Mouse (Mus musculus): Measurements from ENCODE around the gene Nfatc2. TPM values are rescaled to one million over a fixed set of nuclear protein-coding genes. Genes with fewer than 3 reads are reported as not detected.

Gene Nfatc2
- polyA plus RNA-seq, 1 experiment, result 0.07 TPM

DNA sequence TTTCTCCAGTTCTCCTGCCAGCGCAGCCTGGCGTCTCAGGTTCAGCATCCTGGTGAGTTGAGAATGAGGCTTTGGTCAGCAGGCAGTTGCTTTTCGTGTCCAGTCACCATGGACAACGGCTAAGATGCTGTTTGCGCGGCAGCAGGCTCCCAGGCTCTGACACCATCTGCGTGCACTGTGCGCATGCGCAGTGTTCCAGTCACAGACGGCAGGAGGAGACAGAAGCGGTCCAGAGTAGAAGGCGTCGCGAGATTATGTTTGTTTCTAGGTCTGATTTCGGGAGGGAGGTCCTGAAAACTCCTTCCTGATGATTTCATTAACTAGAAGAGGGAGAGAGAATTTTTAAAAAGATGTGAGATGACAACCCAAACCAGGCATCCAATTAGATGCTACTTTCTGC is 121.5 kb downstream of the Nfatc2 start:
- H3K79me3 ChIP-seq (ENCODE audit: low read depth), result no peaks in the 10 kb centered on the region
- no peaks in the 10 kb centered on the region for H3K36me3 ChIP-seq (ENCODE audit: control insufficient read depth, insufficient read depth)
- H3ac ChIP-seq (ENCODE audit: control insufficient read depth, insufficient read length, low read depth), result no peak overlapping the region
- no peaks in the 10 kb centered on the region for H3K27me3 ChIP-seq (ENCODE audit: control insufficient read depth, insufficient read depth, insufficient read length)
- no peak for TF ChIP-seq MAX (IDR thresholded peaks at IDR 0.05)
- no peak for TF ChIP-seq FOSL1 (IDR thresholded peaks at IDR 0.05; ENCODE audit: insufficient read depth, low read length, poor library complexity, severe bottlenecking)
- TF ChIP-seq CEBPB (IDR thresholded peaks at IDR 0.05; ENCODE audit: low read depth), result no peak
- no peak for TF ChIP-seq MYOD1 (IDR thresholded peaks at IDR 0.05; ENCODE audit: control insufficient read depth, insufficient read length, low read depth)
- no peak for TF ChIP-seq USF1 (IDR thresholded peaks at IDR 0.05; ENCODE audit: low read depth)
- no peak for TF ChIP-seq MYOG (IDR thresholded peaks at IDR 0.05; ENCODE audit: control insufficient read depth, extremely low read depth, insufficient read length)
- TF ChIP-seq CTCF (IDR thresholded peaks at IDR 0.05; ENCODE audit: control insufficient read depth, insufficient read depth, insufficient read length), result no peak
- no peaks in the 10 kb centered on the region for H3K79me2 ChIP-seq (ENCODE audit: control insufficient read depth, insufficient read depth)
- H3K4me3 ChIP-seq (ENCODE audit: insufficient read depth, poor library complexity, severe bottlenecking), result no peak overlapping the region

DNA sequence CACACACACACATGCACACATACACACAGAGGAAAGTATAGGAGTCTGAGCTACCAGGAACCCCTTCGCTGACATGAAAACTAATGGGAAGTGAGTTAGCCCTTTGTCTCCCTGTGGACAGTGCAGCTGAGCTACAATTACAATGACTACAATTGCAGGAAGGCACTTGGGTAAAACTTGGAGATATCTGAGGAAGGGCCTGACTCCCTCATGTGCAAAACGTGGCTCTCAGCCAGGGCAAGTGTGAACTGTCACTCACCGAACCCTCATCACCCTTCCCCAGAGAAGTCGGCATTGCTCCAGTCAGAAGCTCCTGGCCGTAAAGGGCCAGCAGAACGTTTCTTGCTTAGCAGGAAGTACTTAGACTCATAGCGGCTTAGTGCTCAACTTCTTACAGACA is 123.0 kb downstream of the Nfatc2 start:
- Histone ChIP-seq H3K79me3 (ENCODE audit: low read depth) (no peaks in the 10 kb centered on the region), H3K79me2 (ENCODE audit: control insufficient read depth, insufficient read depth) (no peaks in the 10 kb centered on the region), H3K27me3 (ENCODE audit: control insufficient read depth, insufficient read depth, insufficient read length) (no peaks in the 10 kb centered on the region)

DNA sequence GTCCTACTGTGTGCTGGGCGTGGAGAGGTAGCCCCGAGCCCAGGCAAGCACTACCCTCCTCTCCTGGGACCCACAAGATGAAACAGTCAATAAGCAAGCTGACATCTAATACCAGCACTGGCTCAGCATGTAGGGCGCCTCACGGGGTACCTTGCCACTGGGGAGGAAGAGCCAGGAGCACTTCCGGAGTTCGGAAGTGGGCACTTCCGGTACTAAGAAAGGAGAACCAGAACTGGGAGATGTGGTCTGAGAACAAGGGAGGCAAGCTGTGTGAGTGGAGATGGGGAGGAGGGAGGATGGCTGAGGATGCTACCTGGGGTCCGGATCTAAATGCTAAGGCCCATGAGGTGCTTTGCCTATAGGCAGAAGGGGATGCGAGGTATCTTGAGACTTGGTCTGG is 128.0 kb downstream of the Nfatc2 start:
- Histone ChIP-seq H3K27me3 (ENCODE audit: control insufficient read depth, insufficient read depth, insufficient read length) (no peaks in the 10 kb centered on the region), H3K4me3 (ENCODE audit: insufficient read depth, poor library complexity, severe bottlenecking) (no peak overlapping the region), H3ac (ENCODE audit: control insufficient read depth, insufficient read length, low read depth) (no peak overlapping the region), H3K79me3 (ENCODE audit: low read depth) (no peaks in the 10 kb centered on the region), H3K79me2 (ENCODE audit: control insufficient read depth, insufficient read depth) (no peaks in the 10 kb centered on the region), H3K36me3 (ENCODE audit: control insufficient read depth, insufficient read depth) (no peaks in the 10 kb centered on the region)
- TF ChIP-seq MYOD1 (IDR thresholded peaks at IDR 0.05; ENCODE audit: control insufficient read depth, insufficient read length, low read depth) (no peak), FOSL1 (IDR thresholded peaks at IDR 0.05; ENCODE audit: insufficient read depth, low read length, poor library complexity, severe bottlenecking) (no peak), CEBPB (IDR thresholded peaks at IDR 0.05; ENCODE audit: low read depth) (no peak), MYOG (IDR thresholded peaks at IDR 0.05; ENCODE audit: control insufficient read depth, extremely low read depth, insufficient read length) (no peak), USF1 (IDR thresholded peaks at IDR 0.05; ENCODE audit: low read depth) (no peak), CTCF (IDR thresholded peaks at IDR 0.05; ENCODE audit: control insufficient read depth, insufficient read depth, insufficient read length) (no peak), MAX (IDR thresholded peaks at IDR 0.05) (no peak)

More for the DNA sequence above, 123.0 kb downstream of the Nfatc2 start:
- H3K4me3 ChIP-seq (ENCODE audit: insufficient read depth, poor library complexity, severe bottlenecking), result no peak overlapping the region
- no peak for TF ChIP-seq USF1 (IDR thresholded peaks at IDR 0.05; ENCODE audit: low read depth)
- TF ChIP-seq CTCF (IDR thresholded peaks at IDR 0.05; ENCODE audit: control insufficient read depth, insufficient read depth, insufficient read length), result no peak
- TF ChIP-seq CEBPB (IDR thresholded peaks at IDR 0.05; ENCODE audit: low read depth), result no peak
- no peak for TF ChIP-seq MYOD1 (IDR thresholded peaks at IDR 0.05; ENCODE audit: control insufficient read depth, insufficient read length, low read depth)
- no peak for TF ChIP-seq FOSL1 (IDR thresholded peaks at IDR 0.05; ENCODE audit: insufficient read depth, low read length, poor library complexity, severe bottlenecking)
- no peak for TF ChIP-seq MYOG (IDR thresholded peaks at IDR 0.05; ENCODE audit: control insufficient read depth, extremely low read depth, insufficient read length)
- H3K36me3 ChIP-seq (ENCODE audit: control insufficient read depth, insufficient read depth), result no peaks in the 10 kb centered on the region
- H3ac ChIP-seq (ENCODE audit: control insufficient read depth, insufficient read length, low read depth), result no peak overlapping the region

DNA sequence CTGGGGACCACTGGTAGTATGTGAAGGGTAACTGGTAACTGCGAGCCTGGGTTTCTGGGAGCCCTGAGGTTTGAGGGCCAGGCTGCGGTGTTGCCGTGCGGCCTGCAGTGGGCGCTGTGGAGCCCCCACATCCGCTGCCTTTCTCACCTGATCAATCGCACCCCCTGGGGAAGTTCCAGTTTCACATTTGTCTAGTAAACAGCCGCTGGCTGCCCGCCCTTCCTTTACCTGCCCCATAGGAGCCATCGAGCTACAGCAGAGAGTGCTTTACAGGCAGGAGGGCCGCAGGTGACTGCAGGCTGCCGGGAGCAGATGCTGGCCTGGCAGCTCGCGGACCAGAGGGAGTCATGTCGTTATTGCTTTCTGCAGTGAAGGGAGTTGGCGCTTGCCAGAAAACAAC is 128.6 kb downstream of the Nfatc2 start:
- no peaks in the 10 kb centered on the region for H3K79me3 ChIP-seq (ENCODE audit: low read depth)
- no peaks in the 10 kb centered on the region for H3K79me2 ChIP-seq (ENCODE audit: control insufficient read depth, insufficient read depth)
- TF ChIP-seq CTCF (IDR thresholded peaks at IDR 0.05; ENCODE audit: control insufficient read depth, insufficient read depth, insufficient read length) (peak; percentile 87), USF1 (IDR thresholded peaks at IDR 0.05; ENCODE audit: low read depth) (no peak)
- no peaks in the 10 kb centered on the region for H3K36me3 ChIP-seq (ENCODE audit: control insufficient read depth, insufficient read depth)
- H3K27me3 ChIP-seq (ENCODE audit: control insufficient read depth, insufficient read depth, insufficient read length), result no peaks in the 10 kb centered on the region
- H3ac ChIP-seq (ENCODE audit: control insufficient read depth, insufficient read length, low read depth), result no peak overlapping the region
- H3K4me3 ChIP-seq (ENCODE audit: insufficient read depth, poor library complexity, severe bottlenecking), result no peak overlapping the region

DNA sequence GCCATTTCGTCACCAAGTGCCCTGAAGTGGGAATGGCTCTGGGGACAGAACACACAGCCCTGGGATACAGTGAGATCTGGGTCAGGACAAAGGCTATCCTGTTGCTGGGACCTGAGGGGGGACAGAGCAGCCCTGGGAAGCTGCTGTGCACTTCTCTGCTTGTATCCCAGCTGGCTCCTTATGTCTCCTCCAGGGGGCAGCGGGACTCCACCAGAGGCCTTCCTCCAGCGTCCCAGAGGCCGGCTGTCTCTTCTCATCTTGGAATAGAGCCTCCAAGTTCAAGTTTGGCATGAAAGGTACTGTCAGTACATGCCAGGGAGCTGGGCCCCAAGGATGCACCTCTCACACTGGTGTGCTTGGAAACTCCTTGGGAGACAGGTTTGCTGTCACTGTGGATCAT is 132.4 kb downstream of the Nfatc2 start:
- H3ac ChIP-seq (ENCODE audit: control insufficient read depth, insufficient read length, low read depth), result no peak overlapping the region
- no peaks in the 10 kb centered on the region for H3K79me3 ChIP-seq (ENCODE audit: low read depth)
- TF ChIP-seq MAX (IDR thresholded peaks at IDR 0.05) (no peak), FOSL1 (IDR thresholded peaks at IDR 0.05; ENCODE audit: insufficient read depth, low read length, poor library complexity, severe bottlenecking) (no peak), USF1 (IDR thresholded peaks at IDR 0.05; ENCODE audit: low read depth) (no peak), MYOG (IDR thresholded peaks at IDR 0.05; ENCODE audit: control insufficient read depth, extremely low read depth, insufficient read length) (no peak), CEBPB (IDR thresholded peaks at IDR 0.05; ENCODE audit: low read depth) (no peak), CTCF (IDR thresholded peaks at IDR 0.05; ENCODE audit: control insufficient read depth, insufficient read depth, insufficient read length) (no peak), MYOD1 (IDR thresholded peaks at IDR 0.05; ENCODE audit: control insufficient read depth, insufficient read length, low read depth) (no peak)
- H3K4me3 ChIP-seq (ENCODE audit: insufficient read depth, poor library complexity, severe bottlenecking), result no peak overlapping the region
- no peaks in the 10 kb centered on the region for H3K27me3 ChIP-seq (ENCODE audit: control insufficient read depth, insufficient read depth, insufficient read length)
- H3K79me2 ChIP-seq (ENCODE audit: control insufficient read depth, insufficient read depth), result no peaks in the 10 kb centered on the region
- H3K36me3 ChIP-seq (ENCODE audit: control insufficient read depth, insufficient read depth), result no peaks in the 10 kb centered on the region

DNA sequence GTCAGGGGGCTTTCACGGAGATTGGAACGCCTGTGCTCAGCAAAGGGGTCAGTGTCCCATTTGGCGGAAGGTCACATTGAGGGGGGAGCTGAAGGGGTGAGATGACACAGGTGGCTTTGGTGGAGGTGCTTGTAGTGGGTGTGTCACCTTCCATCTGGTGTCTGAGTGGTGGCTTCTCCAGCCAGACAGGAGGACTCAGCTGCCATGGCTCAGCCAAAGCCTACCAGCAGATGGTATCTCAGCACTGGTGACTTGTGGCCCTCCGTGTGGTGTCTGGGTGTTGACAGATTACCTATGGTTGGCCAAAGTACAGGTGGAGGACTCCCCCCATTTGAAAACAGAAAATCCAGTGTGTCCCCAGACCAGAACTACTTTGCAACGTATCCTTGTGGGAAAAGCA is 134.3 kb downstream of the Nfatc2 start:
- H3K27me3 ChIP-seq (ENCODE audit: control insufficient read depth, insufficient read depth, insufficient read length), result no peaks in the 10 kb centered on the region

More for the DNA sequence above, 134.3 kb downstream of the Nfatc2 start:
- TF ChIP-seq CEBPB (IDR thresholded peaks at IDR 0.05; ENCODE audit: low read depth) (no peak), CTCF (IDR thresholded peaks at IDR 0.05; ENCODE audit: control insufficient read depth, insufficient read depth, insufficient read length) (no peak), MAX (IDR thresholded peaks at IDR 0.05) (no peak), USF1 (IDR thresholded peaks at IDR 0.05; ENCODE audit: low read depth) (no peak), MYOD1 (IDR thresholded peaks at IDR 0.05; ENCODE audit: control insufficient read depth, insufficient read length, low read depth) (no peak), MYOG (IDR thresholded peaks at IDR 0.05; ENCODE audit: control insufficient read depth, extremely low read depth, insufficient read length) (no peak), FOSL1 (IDR thresholded peaks at IDR 0.05; ENCODE audit: insufficient read depth, low read length, poor library complexity, severe bottlenecking) (no peak)
- Histone ChIP-seq H3K4me3 (ENCODE audit: insufficient read depth, poor library complexity, severe bottlenecking) (no peak overlapping the region), H3ac (ENCODE audit: control insufficient read depth, insufficient read length, low read depth) (peak overlapping the region; percentile 53), H3K79me2 (ENCODE audit: control insufficient read depth, insufficient read depth) (no peaks in the 10 kb centered on the region), H3K36me3 (ENCODE audit: control insufficient read depth, insufficient read depth) (no peaks in the 10 kb centered on the region), H3K79me3 (ENCODE audit: low read depth) (no peaks in the 10 kb centered on the region)

Measured in C2C12 (cell line).